In the genomic region with DNA sequence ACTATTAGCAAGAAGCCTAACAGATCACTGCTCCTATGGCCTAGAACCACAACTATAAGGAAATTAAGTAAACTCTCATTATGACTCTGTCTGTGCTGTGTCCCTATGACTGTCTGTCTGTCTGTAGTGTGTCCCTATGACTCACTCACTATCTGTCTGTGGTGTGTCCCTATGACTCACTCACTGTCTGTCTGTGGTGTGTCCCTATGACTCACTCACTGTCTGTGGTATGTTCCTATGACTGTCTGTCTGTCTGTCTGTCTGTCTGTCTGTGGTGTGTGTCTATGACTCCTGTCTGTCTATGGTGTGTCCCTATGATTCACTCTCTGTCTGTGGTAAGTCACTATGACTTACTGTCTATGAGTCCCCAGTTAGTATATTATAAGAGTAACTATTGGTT, we compare ENCODE assay signal across 23 mouse cellular contexts. TPM values are rescaled to one million over a fixed set of nuclear protein-coding genes. Genes with fewer than 3 reads are reported as not detected.
DNase-seq lines count a peak whose midpoint lies in the region; ATAC-seq and TF ChIP-seq lines count a peak whose summit lies in the region.
"Had no signal": no experiment of that assay in that cellular context is flagged by ENCODE, and none has a peak within 500 bp of the region (broad histone marks: within the 10 kb centered on the region; RNA-seq: fewer than 3 reads in every experiment).

No protein-coding gene starts in this region.

- ATAC-seq in forebrain, embryonic 13.5 days = no peak
- no peak for ATAC-seq in forebrain, embryonic 15.5 days (replicated peaks)
- ATAC-seq in G1E (ENCODE audit: extremely low read depth, insufficient number of reproducible peaks, low FRiP score, poor library complexity, severe bottlenecking) = 0 out of 2 replicates have a peak, but pooled peaks have one; percentile 15
- ATAC-seq in hindbrain, embryonic 13.5 days (ENCODE audit: low FRiP score) = no peak
- ATAC-seq: hindbrain, embryonic 16.5 days; midbrain, embryonic 13.5 days had no signal

- 0 out of 2 replicates have a peak, but pooled peaks cover 4% of the 10 kb centered on the region for H3K4me1 ChIP-seq in forebrain, embryonic 13.5 days
- 0 out of 2 replicates have a peak, but pooled peaks cover 3% of the 10 kb centered on the region for H3K4me1 ChIP-seq in forebrain, embryonic 15.5 days
- no peaks in the 10 kb centered on the region for H3K4me1 ChIP-seq in G1E (ENCODE audit: insufficient read depth, low read depth, low read length)
- no peaks in the 10 kb centered on the region for H3K4me1 ChIP-seq in embryonic fibroblast, embryonic 13.5 days (ENCODE audit: control insufficient read depth, insufficient read depth, low read length)
- no peaks in the 10 kb centered on the region for H3K4me1 ChIP-seq in hindbrain, embryonic 13.5 days (replicated peaks)
- H3K4me1 ChIP-seq: kidney, embryonic 15.5 days; midbrain, embryonic 13.5 days; neural tube, embryonic 12.5 days had no signal

- TF ChIP-seq POLR2A in embryonic fibroblast, embryonic 13.5 days (IDR thresholded peaks at IDR 0.05; ENCODE audit: low read depth, low read length) = no peak

- H3K9ac ChIP-seq in forebrain, embryonic 13.5 days = no peak overlapping the region
- H3K9ac ChIP-seq in forebrain, embryonic 15.5 days (replicated peaks) = no peak overlapping the region
- no peak overlapping the region for H3K9ac ChIP-seq in hindbrain, embryonic 13.5 days
- H3K9ac ChIP-seq: kidney, embryonic 15.5 days; liver, embryonic 13.5 days; midbrain, embryonic 13.5 days; neural tube, embryonic 12.5 days had no signal

- no peaks in the 10 kb centered on the region for H3K27me3 ChIP-seq in forebrain, embryonic 13.5 days
- H3K27me3 ChIP-seq in forebrain, embryonic 15.5 days = no peaks in the 10 kb centered on the region
- no peaks in the 10 kb centered on the region for H3K27me3 ChIP-seq in G1E (ENCODE audit: insufficient read depth, low read length)
- no peaks in the 10 kb centered on the region for H3K27me3 ChIP-seq in hindbrain, embryonic 13.5 days
- H3K27me3 ChIP-seq: kidney, embryonic 15.5 days; liver, embryonic 13.5 days; midbrain, embryonic 13.5 days; neural tube, embryonic 12.5 days had no signal

- no peak for DNase-seq in G1E (ENCODE audit: low spot score)
- peak; percentile 14 to 30 for DNase-seq in natural killer cell, adult 2 months (ENCODE audit: low spot score in 2 of 2)
- DNase-seq in left cerebral cortex, postnatal 10 days (ENCODE audit: extremely low spot score in 1 of 2, low spot score in 2 of 2) = no peak
- DNase-seq in thymus, adult 18-20 months = no peak
- DNase-seq: cerebellum, adult 2 months; left cerebral cortex, postnatal 4 days; liver, embryonic 13.5 days; lung, postnatal 14 days; thymus, postnatal 36 days had no signal

- no peak for TF ChIP-seq CTCF in G1E (IDR thresholded peaks at IDR 0.05; ENCODE audit: low read depth, low read length)
- TF ChIP-seq CTCF in embryonic fibroblast, embryonic 13.5 days (IDR thresholded peaks at IDR 0.05; ENCODE audit: borderline replicate concordance, insufficient read depth, low read length) = no peak

- H3K4me2 ChIP-seq in forebrain, embryonic 13.5 days = no peak overlapping the region
- H3K4me2 ChIP-seq in forebrain, embryonic 15.5 days (replicated peaks) = no peak overlapping the region
- H3K4me2 ChIP-seq in hindbrain, embryonic 13.5 days = no peak overlapping the region
- H3K4me2 ChIP-seq: kidney, embryonic 15.5 days; liver, embryonic 13.5 days; midbrain, embryonic 13.5 days; neural tube, embryonic 12.5 days had no signal

- no peaks in the 10 kb centered on the region for H3K9me3 ChIP-seq in forebrain, embryonic 13.5 days (replicated peaks)
- H3K9me3 ChIP-seq in forebrain, embryonic 15.5 days = no peaks in the 10 kb centered on the region
- H3K9me3 ChIP-seq in G1E (replicated peaks) = no peaks in the 10 kb centered on the region
- H3K9me3 ChIP-seq in hindbrain, embryonic 13.5 days = no peaks in the 10 kb centered on the region
- H3K9me3 ChIP-seq: kidney, embryonic 15.5 days; liver, embryonic 13.5 days; midbrain, embryonic 13.5 days; neural tube, embryonic 12.5 days had no signal

- H3K27ac ChIP-seq in forebrain, embryonic 13.5 days = 0 out of 2 replicates have a peak overlapping the region, but pooled peaks have one; percentile 20
- H3K27ac ChIP-seq in forebrain, embryonic 15.5 days (replicated peaks) = no peak overlapping the region
- H3K27ac ChIP-seq in embryonic fibroblast, embryonic 13.5 days (ENCODE audit: insufficient read depth, low read length) = peak overlapping the region; percentile 80
- H3K27ac ChIP-seq in hindbrain, embryonic 13.5 days = no peak overlapping the region
- H3K27ac ChIP-seq: kidney, embryonic 15.5 days; liver, embryonic 13.5 days; midbrain, embryonic 13.5 days; neural tube, embryonic 12.5 days had no signal

- H3K36me3 ChIP-seq in forebrain, embryonic 13.5 days (ENCODE audit: poor library complexity, severe bottlenecking) = peaks cover 74% of the 10 kb centered on the region
- peaks cover 59% of the 10 kb centered on the region for H3K36me3 ChIP-seq in forebrain, embryonic 15.5 days
- peaks cover 81% of the 10 kb centered on the region for H3K36me3 ChIP-seq in G1E (replicated peaks)
- peaks cover 69% of the 10 kb centered on the region for H3K36me3 ChIP-seq in hindbrain, embryonic 13.5 days

- no peak overlapping the region for H3K4me3 ChIP-seq in forebrain, embryonic 13.5 days
- no peak overlapping the region for H3K4me3 ChIP-seq in forebrain, embryonic 15.5 days
- no peak overlapping the region for H3K4me3 ChIP-seq in G1E (ENCODE audit: low read depth, low read length)
- no peak overlapping the region for H3K4me3 ChIP-seq in embryonic fibroblast, embryonic 13.5 days (ENCODE audit: insufficient read depth, low read length)
- no peak overlapping the region for H3K4me3 ChIP-seq in hindbrain, embryonic 13.5 days
- H3K4me3 ChIP-seq: erythroblast, embryonic 14.5 days; kidney, embryonic 15.5 days; liver, embryonic 13.5 days; midbrain, embryonic 13.5 days; neural tube, embryonic 12.5 days had no signal

- intact Hi-C loops in left cerebral cortex, postnatal 10 days (cut with DNase I) = no loop called here

RNA-seq across cellular contexts. Expression of a gene that starts 32.5 kb away (rescaled TPM):
- polyA plus RNA-seq in forebrain, embryonic 13.5 days (2015; fragmentation: Nextera tagmentation; extraction: Ambion mirVana) = 83.3 and 88.3 TPM in 2 replicates
- 94.3 and 108 TPM in 2 replicates for polyA plus RNA-seq in forebrain, embryonic 15.5 days (2015; fragmentation: Nextera tagmentation; extraction: Ambion mirVana)
- total RNA-seq in G1E (2014; fragmentation: Nextera tagmentation) = 66.5 and 86.3 TPM in 2 replicates
- total RNA-seq in G1E (2017) = 89.9 and 107 TPM in 2 replicates
- polyA plus RNA-seq in G1E (2012) = 29.3 and 35.0 TPM in 2 replicates
- polyA plus RNA-seq in embryonic fibroblast, embryonic 13.5 days (2011; ENCODE audit: insufficient read length, low read depth, missing spikeins) = 83.4 and 88.7 TPM in 2 replicates
- total RNA-seq in left cerebral cortex, postnatal 10 days (2021) = 100 to 1,000 TPM; 128 to 139 TPM
- 80.7 and 80.8 TPM in 2 replicates for polyA plus RNA-seq in hindbrain, embryonic 13.5 days (2015; fragmentation: Nextera tagmentation; extraction: Ambion mirVana)

RNA-seq across cellular contexts. Expression of a gene that starts 40.2 kb away (rescaled TPM):
- polyA plus RNA-seq in forebrain, embryonic 13.5 days (2015; fragmentation: Nextera tagmentation; extraction: Ambion mirVana) = not detected in 2 replicates
- not detected in 2 replicates for polyA plus RNA-seq in forebrain, embryonic 15.5 days (2015; fragmentation: Nextera tagmentation; extraction: Ambion mirVana)
- total RNA-seq in G1E (2014; fragmentation: Nextera tagmentation) = not detected in 2 replicates
- total RNA-seq in G1E (2017) = not detected in 2 replicates
- polyA plus RNA-seq in G1E (2012) = not detected in 2 replicates
- polyA plus RNA-seq in embryonic fibroblast, embryonic 13.5 days (2011; ENCODE audit: insufficient read length, low read depth, missing spikeins) = not detected in 2 replicates
- not detected for total RNA-seq in left cerebral cortex, postnatal 10 days (2021)
- polyA plus RNA-seq in hindbrain, embryonic 13.5 days (2015; fragmentation: Nextera tagmentation; extraction: Ambion mirVana) = not detected in 2 replicates
- total RNA-seq: adrenal gland, postnatal 4 days; layer of hippocampus, postnatal 10 days; left cerebral cortex, postnatal 4 days had no signal
- polyA plus RNA-seq: cerebellum, adult 2 months; erythroblast, embryonic 14.5 days; frontal cortex, adult 2 months; heart, embryonic 16.5 days; hindbrain, embryonic 16.5 days; kidney, embryonic 15.5 days; liver, embryonic 13.5 days; midbrain, embryonic 13.5 days; neural tube, embryonic 12.5 days; stomach, embryonic 14.5 days had no signal

RNA-seq across cellular contexts. Expression of a gene that starts 52.4 kb away (rescaled TPM):
- polyA plus RNA-seq in forebrain, embryonic 13.5 days (2015; fragmentation: Nextera tagmentation; extraction: Ambion mirVana) = not detected in 2 replicates
- polyA plus RNA-seq in forebrain, embryonic 15.5 days (2015; fragmentation: Nextera tagmentation; extraction: Ambion mirVana) = 0.05 TPM in 1 of 2 replicates, not detected in the other
- total RNA-seq in G1E (2014; fragmentation: Nextera tagmentation) (not detected in 2 replicates), G1E (2017) (not detected in 2 replicates)
- polyA plus RNA-seq in G1E (2012) = 0.02 and 0.04 TPM in 2 replicates
- not detected in 2 replicates for polyA plus RNA-seq in embryonic fibroblast, embryonic 13.5 days (2011; ENCODE audit: insufficient read length, low read depth, missing spikeins)
- total RNA-seq in left cerebral cortex, postnatal 10 days (2021) = under 1 TPM in 1 of 2 experiments, not detected in 1; 0.14 TPM
- 0.06 TPM in 1 of 2 replicates, not detected in the other for polyA plus RNA-seq in hindbrain, embryonic 13.5 days (2015; fragmentation: Nextera tagmentation; extraction: Ambion mirVana)
- total RNA-seq: adrenal gland, postnatal 4 days had no signal
- polyA plus RNA-seq: kidney, embryonic 15.5 days; liver, embryonic 13.5 days; midbrain, embryonic 13.5 days; neural tube, embryonic 12.5 days had no signal

Comparison
In these comparisons a context has a peak if more than half of its experiments do, and no peak if none do; other contexts are left out.
1. H3K27ac ChIP-seq: peak in forebrain, embryonic 13.5 days (single experiment) and embryonic fibroblast, embryonic 13.5 days (single experiment); none in forebrain, embryonic 15.5 days (single experiment) and hindbrain, embryonic 13.5 days (single experiment).
2. DNase-seq: peak in natural killer cell, adult 2 months (2 of 2); none in G1E (single experiment), left cerebral cortex, postnatal 10 days (0 of 2) and thymus, adult 18-20 months (0 of 2).